Mouse (Mus musculus) thymus, postnatal 36 days (tissue): ENCODE measurements around the gene Olfr418.
"Not testable (repeated sequence)": the region's sequence is repeated elsewhere in the genome, so short reads cannot be mapped to it uniquely, and the experiment has no call there.

ENCODE experiments used
- DNase-seq, 2 experiments: peaks; one replicate each; pipeline ENCODE4 v3.0.0; 2022; ENCODE audit warnings: mixed read lengths in 2 of 2

Gene Olfr418

DNA sequence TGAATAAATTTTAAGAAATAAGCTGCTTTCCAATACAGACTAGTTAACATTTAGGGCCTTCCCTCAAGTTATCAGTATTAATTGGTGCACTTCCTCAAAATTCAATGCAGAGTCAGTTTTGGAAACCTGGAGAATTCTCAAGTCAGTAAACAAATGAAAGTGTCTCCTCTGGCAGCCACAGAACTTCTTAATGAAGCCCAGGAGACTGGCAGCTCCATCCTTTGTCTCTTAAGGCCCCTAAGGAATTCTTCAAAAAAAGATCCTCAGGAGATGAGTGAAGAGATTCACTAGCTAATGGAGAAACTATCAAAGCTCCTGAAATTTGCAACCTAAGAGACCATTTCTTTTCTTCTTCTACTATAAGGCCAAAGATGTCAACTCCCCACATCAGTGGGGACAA is at the start of gene Olfr418:
TSS of gene Olfr418 (plus strand) at position 301 of the 400 bp plus-strand sequence.
- DNase-seq = no peak

DNA sequence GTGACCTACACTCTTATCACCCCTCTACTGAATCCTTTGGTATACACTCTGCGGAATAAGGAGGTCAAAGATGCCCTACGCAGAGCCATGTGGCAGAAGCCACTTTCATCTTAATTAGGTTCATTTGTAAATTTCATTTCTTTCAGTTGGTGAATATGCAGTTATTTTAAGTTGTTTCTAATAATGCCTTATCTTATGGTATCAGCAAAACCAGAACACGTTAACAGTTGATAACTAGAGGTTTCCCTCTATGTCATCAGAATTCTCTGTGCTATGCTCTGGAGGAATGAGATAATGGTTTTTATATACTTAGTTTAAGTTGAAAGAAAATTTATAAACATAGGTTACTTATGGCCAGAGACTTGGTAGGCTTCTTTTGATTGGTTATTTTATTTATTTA is 49.3 kb upstream of the Olfr418 start:
- no peak for DNase-seq

DNA sequence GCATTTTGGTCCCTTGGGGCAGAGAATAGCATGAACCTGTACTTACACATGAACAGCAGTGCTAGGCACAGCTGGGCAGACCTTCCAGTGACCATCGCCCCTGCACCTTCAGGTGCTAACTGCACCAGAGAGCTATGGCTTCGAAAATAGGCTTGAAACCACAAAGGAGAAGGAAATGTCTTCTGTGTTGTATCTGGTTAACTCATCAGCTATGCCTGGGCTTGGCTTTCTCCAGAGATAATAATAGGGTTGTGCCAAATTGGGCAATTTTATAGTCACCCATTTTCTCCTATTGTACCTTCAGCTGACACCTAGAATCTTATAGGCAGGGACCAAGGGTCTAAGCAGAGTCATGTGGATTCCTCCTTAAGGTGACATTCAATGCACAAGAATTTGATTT is 38.7 kb upstream of the Olfr418 start, which contains the start of gene Fcer1a:
TSS of gene Fcer1a (minus strand) at position 134 of the 400 bp plus-strand sequence.
- no peak for DNase-seq

DNA sequence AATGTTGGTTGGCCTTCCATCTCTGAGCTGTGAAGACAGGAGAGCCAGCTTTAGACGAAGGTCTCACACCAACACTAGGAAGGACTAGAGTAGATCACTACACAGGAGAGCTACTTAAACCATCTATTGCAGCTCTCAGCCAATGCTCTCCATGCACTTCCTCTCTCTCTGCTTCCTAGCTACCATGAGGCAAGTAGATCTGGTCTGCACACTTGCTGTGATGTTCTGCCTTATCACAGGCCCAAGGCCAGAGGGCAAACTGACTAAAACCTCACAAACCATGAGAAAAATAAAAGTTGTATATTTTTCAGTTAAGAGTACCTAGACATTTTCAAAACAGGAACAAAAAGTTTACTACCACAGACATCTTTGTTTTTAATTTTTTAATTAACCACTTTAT is 28.8 kb upstream of the Olfr418 start:
- not testable (repeated sequence) for DNase-seq

DNA sequence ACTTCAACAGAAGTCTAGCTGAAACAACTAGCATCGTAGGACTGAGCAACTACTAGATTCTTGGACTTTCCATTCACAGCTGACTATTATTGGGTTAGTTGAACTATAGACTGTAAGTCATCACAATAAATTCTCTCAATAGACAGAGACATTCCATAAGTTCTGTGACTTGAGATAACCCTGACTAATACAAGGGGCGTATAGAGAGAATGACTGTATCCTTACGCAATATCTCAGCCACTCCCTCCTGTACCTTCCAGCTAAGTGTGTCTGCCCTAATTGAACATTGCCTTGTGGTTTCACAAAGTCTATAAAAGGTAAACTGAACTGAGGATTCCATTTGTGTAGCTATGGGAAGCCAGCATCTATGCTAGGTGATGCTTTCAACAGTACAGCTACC is 15.9 kb upstream of the Olfr418 start:
- DNase-seq = no peak

DNA sequence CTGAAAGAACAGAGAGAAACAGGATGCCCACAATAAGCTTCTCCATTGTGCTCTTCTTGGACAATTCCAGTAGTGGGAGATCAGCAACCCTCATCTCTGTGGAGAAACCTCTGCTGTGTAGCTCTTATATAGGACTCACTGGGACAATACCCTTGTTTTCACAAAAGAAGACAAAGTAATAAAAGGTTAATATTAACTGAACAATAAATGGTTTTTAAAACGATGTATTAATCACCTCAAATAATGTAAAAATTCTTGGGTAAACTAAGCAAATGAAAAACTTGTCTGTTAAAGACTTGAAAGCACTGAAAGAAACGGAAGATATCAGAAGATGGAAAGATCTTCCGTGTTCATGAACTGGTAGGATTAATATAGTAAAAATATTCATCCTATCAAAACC is 11.9 kb downstream of the Olfr418 start, which contains the start of gene Mptx2:
TSS of gene Mptx2 (minus strand) at position 101 of the 400 bp plus-strand sequence.
- no peak for DNase-seq

DNA sequence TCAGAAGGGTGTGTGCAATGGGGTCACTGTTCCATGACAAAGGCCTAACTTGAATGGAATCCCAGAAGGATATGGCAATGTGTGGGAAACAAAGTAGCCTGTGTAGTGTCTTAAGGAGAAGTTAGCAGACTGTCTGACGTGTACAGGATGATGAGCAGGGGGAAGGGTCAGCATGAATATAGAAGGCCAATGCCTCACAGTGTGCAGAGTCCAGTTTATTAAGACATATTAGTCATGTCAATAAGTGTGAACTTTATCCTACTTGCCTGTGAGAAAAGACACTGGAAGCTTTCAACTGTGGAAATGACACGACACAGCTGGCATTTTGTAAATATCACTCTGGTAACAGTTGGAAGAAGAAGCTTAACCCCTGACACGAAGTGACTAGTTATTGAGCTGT is 37.0 kb downstream of the Olfr418 start:
- not testable (repeated sequence) for DNase-seq

DNA sequence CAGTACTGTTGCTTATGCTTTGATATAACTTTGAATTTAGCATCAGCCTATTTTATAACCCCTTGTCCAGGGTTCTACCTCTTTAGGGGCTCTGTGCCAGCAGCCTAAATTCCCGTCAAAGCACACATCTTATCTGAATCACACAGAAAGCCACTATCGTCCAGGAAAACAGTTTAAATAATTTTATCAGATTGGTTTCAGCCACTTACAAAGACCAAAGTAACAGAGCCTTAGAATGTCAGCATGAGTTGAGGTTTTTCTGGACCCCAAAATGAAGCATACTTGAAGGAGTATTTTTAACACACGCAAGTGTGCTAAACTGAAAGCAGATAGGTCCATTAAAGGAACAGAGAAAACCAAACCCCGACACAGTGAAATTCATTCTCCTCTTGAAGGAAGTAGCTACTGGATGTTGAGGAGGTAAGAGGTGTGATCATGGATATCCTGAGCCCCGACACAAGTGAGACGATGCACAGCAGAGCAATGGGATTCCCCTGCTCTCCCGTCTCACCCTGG is 47.8 kb downstream of the Olfr418 start:
- DNase-seq = not testable (repeated sequence)

DNA sequence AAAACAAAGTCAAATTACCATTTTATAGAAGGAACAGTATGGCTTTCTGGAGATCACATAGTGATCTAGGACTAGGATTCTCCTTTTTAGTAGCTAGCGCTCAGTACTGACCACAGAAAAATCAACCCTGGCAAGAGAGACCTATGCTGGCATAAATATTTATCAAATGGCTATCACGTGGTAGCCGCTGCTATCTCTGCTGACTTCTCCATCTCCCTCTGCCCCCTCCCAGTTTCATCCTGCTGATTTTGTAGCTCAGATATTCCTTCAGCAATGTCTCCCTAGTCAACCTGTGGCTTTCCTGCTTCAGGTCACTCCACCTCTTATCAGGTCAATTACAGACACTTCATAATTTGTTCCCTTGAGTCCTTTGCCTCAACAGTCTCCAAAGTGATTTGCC is 49.9 kb downstream of the Olfr418 start:
- no peak for DNase-seq

DNA sequence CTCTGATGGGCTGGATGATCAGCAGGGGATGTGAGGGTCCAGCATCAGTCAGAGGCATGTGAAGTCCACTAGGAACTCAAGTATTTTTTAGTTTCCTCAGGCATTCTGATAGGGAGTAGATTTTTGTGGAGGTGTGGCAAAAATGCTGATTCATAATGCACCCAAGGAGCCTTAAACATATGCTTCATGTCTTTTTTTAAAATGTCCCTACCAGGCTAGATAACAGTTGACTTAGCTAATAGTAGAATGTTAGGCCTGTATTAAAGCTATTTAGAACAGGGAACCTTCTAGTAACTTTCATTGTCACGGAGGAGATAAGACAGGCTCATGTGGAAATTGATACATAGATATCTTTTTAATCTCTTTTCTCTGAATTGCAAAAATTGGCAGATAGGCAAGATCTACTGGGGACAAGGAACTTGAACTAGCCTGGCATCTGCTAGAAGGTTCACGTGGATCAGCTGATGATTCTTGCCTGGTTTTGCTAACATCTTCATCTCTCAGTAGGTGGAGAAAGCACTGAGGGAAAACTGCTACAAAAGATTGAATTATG is 52.2 kb downstream of the Olfr418 start:
- DNase-seq = no peak

DNA sequence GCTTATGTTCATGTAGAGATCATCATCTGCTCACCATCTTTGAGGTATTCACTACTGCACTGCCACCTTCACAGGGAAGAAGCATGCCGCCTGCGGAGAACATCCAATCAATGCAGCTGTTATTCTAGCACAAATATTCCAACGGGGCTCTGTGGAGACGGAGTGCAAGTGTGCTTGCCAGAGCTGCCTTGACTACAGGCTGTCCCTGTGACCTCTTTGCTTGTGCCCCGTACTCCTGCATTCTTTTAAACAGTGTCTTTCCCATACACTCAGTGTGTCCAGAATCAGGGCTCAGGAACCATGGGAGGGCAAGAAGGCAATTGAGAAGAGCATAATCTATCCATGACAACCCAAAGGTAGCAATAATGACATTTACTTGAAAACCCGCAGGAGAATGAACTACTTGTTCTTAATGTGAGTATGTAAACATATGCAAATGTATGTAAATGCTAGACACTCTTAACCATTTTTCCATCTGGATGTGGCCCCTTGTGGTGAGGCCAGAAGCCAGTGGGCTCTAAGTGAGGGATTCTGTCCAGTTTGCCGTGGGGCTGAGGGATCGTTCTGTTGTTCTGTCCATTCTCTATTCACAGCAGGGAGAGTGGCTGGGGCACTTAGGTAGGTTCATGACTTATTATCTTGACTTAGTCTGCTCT is 55.9 kb downstream of the Olfr418 start:
- no peak for DNase-seq

DNA sequence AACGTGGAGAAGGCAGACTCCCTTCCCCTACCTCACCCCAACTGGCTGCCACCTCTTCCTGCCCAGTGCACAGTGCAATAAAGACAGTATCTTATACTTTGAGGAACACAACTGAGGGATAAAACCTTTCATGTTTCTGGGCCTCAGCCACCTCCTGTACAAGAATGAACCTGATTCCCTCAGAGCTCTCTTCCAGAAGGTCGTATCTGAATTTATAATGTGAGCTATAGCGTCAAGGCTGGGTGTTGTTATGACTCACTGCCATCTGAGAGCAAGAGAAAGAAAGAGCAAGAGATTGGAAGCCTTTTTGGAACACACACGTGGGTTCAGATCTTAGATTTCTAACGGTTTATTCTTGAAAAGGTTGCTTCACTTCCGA is 56.4 kb downstream of the Olfr418 start:
- no peak for DNase-seq
